Mouse (Mus musculus): Measurements from ENCODE around the gene Pnkd.

- TF ChIP-seq POLR2A (IDR thresholded peaks at IDR 0.05; ENCODE audit: borderline replicate concordance, control insufficient read depth, low read depth, low read length) (no peak), CTCF (IDR thresholded peaks at IDR 0.05; ENCODE audit: control insufficient read depth, insufficient read depth, low read length) (no peak)
Observed at GRCm38 (mm10) chr1:74245525-74245924, 39.2 kb upstream of the Pnkd start.
